Mouse (Mus musculus) midbrain, embryonic 13.5 days (tissue): Measurements from ENCODE around the gene Otulin. TPM values are rescaled to one million over a fixed set of nuclear protein-coding genes. Genes with fewer than 3 reads are reported as not detected.
A peak's percentile ranks its signal among the peaks of the same experiment; 100 is the strongest.

Experiments
- ATAC-seq: fragments of 200-750 bp; cut with Nextera tagmentation; 2 replicates; pipeline ENCODE4 v1.8.0; 2017; ENCODE audit warnings: mild to moderate bottlenecking, moderate TSS enrichment, moderate library complexity
- H3K27ac ChIP-seq: fragments of 300-500 bp; sonication (generic); 2 replicates; pipeline ENCODE4 v1.5.1; 2015; ENCODE audit warnings: inconsistent platforms, mild to moderate bottlenecking, moderate library complexity
- H3K27me3 ChIP-seq: fragments of 300-500 bp; sonication (generic); 2 replicates; pipeline ENCODE4 v1.6.1; 2015; ENCODE audit warnings: mild to moderate bottlenecking, inconsistent platforms
- H3K36me3 ChIP-seq: fragments of 300-500 bp; sonication (generic); 2 replicates; pipeline ENCODE4 v1.6.1; 2015; ENCODE audit warnings: mild to moderate bottlenecking, inconsistent platforms
- H3K4me1 ChIP-seq: fragments of 300-500 bp; sonication (generic); replicated peaks from 2 replicates; pipeline ENCODE4 v1.6.1; 2015; ENCODE audit warnings: inconsistent platforms
- H3K4me2 ChIP-seq: fragments of 300-500 bp; sonication (generic); replicated peaks from 2 replicates; pipeline ENCODE4 v1.6.1; 2015; ENCODE audit warnings: moderate library complexity, mild to moderate bottlenecking, inconsistent platforms
- H3K4me3 ChIP-seq: fragments of 300-500 bp; sonication (generic); replicated peaks from 2 replicates; pipeline ENCODE4 v1.5.1; 2015; ENCODE audit warnings: mild to moderate bottlenecking, inconsistent platforms
- H3K9ac ChIP-seq: fragments of 300-500 bp; sonication (generic); replicated peaks from 2 replicates; pipeline ENCODE4 v1.6.1; 2015; ENCODE audit warnings: mild to moderate bottlenecking, inconsistent platforms
- H3K9me3 ChIP-seq: fragments of 300-500 bp; sonication (generic); 2 replicates; pipeline ENCODE4 v1.6.1; 2016; ENCODE audit warnings: mild to moderate bottlenecking, inconsistent platforms
- WGBS: fragments of 180-500 bp; shearing (Covaris S2); methylation state at CpG from one replicate; pipeline ENCODE4 v1.1.7; 2015; 5-methylcytosine and 5-hydroxymethylcytosine counted together
- polyA plus RNA-seq: library from polyadenylated mRNA; unstranded; fragments of >200 nt; fragmentation: Nextera tagmentation; extraction: Ambion mirVana; gene quantifications from 2 replicates; pipeline ENCODE4 v1.2.1, GENCODE M21; 2015

The Otulin gene
- polyA plus RNA-seq, 1 experiment from 2014 or later, result 24.3 TPM

DNA sequence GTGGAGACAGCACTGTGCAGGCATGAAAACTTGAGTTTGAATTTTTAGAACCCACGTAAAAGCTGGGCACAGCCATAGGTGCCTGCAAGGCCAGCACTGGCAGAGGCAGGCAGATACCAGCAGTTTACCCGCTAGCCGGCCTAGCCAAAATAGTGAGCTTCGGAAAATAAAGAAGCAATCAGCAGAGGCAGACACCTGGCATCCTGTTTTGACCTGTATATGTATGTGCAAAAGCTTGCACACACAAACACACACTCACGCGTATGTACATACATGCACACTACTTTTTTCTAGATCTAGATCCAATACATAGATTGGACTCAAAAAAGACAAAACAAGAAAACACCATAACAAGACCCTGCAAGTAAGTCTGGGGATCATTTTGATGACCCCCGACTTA lies 38.1 kb upstream of the Otulin start:
- H3K4me2 ChIP-seq, result no peak overlapping the region
- H3K27ac ChIP-seq, result no peak overlapping the region
- no peak for ATAC-seq
- H3K4me1 ChIP-seq, result peaks cover 9% of the 10 kb centered on the region
- H3K4me3 ChIP-seq, result no peak overlapping the region
- 89% methylated on average over 7 of the region's 7 CpGs for WGBS
- H3K9me3 ChIP-seq, result no peaks in the 10 kb centered on the region
- H3K9ac ChIP-seq, result no peak overlapping the region
- no peaks in the 10 kb centered on the region for H3K27me3 ChIP-seq
- H3K36me3 ChIP-seq, result no peaks in the 10 kb centered on the region

DNA sequence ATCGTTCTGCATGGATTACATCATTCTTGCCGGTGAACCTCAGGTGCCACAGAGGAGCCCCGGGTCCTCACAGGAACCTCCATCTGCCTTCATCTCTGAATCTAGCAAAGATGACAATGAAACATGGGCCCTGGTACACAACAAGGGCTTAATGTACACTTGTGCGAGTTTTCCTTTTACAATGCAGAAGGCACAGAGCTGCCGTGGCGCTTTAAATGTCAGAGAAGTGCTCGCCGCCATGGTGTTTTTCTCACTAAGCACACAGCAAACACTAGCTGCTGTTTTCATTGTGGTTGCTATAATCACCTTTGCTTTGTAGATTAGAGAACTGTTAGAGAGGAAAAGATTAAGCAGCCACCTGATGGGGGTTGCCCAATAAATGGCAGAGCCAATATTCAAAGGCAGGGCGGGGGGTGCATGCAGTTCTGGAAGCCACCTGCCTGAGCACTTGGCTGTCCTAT lies 37.5 kb upstream of the Otulin start:
- ATAC-seq, result no peak
- Histone ChIP-seq H3K4me1 (peaks cover 9% of the 10 kb centered on the region), H3K4me3 (no peak overlapping the region), H3K9me3 (no peaks in the 10 kb centered on the region), H3K27ac (no peak overlapping the region), H3K4me2 (no peak overlapping the region), H3K27me3 (no peaks in the 10 kb centered on the region), H3K9ac (no peak overlapping the region), H3K36me3 (no peaks in the 10 kb centered on the region)
- WGBS, result 73% methylated on average over 9 of the region's 9 CpGs

DNA sequence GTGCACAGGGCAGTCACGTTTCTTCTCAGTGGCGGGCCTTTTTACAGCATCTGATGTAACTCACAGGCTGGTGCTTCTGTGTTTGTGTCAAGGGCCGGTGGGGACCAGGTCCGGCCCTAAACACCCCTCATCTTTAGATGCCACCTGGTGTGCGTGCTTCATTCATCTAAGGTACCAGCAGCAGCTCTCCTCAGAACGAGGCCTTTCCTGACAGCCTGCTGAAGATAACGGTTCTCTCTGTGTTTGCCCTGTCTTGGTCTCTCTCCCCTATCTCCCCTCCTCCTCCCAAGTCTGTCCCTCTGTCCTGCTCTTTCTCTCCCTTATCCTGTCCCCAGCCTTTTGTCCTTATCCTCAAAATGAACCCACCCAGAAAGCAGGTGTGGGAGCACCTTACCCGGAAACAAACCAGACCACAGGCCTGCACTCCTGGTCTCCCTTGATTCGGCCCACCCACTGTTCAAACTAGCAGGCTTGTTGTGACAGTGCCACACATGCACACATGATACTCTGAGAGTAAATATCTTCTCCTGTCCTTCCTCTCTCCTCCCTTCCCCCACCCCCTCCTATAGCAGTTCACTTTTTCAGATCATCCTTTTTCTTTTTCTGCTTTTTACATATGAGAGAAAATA lies 36.5 kb upstream of the Otulin start:
- peaks cover 2% of the 10 kb centered on the region; the same call in 1 of the 2 replicates for H3K4me1 ChIP-seq
- H3K27ac ChIP-seq, result no peak overlapping the region
- 78% methylated on average over 9 of the region's 9 CpGs for WGBS
- H3K36me3 ChIP-seq, result no peaks in the 10 kb centered on the region
- no peak overlapping the region for H3K9ac ChIP-seq
- no peaks in the 10 kb centered on the region for H3K9me3 ChIP-seq
- ATAC-seq, result no peak
- no peak overlapping the region for H3K4me2 ChIP-seq
- H3K27me3 ChIP-seq, result no peaks in the 10 kb centered on the region
- no peak overlapping the region for H3K4me3 ChIP-seq

DNA sequence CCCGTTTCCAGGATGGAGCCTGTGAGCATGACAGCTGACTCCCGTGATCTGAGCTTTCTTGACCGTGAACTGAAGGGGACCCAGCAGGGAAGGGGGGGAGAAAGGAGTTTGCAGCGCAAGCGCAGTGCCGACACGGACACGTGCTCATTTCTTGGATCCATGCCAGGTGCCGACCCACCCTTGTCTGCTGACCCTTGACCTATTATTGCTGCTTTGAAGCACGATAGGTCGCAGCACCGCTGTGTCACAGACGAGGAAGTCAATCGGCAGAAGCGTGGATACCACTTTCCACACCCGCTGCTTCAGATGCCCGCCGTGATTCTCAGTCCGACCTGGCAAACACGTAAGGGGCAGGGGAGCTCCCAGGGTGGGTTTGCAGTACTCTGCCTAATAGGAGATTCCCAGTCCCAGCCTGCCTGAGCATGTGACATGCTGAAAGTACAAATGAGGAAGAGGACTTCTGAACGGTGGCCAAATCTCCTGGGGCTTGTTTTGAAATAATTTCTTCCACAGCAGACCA lies 35.0 kb upstream of the Otulin start:
- 0 out of 2 replicates have a peak, but pooled peaks cover 2% of the 10 kb centered on the region for H3K27me3 ChIP-seq
- ATAC-seq, result peak; percentile 68
- peak overlapping the region; percentile 45 for H3K4me2 ChIP-seq
- no peak overlapping the region for H3K9ac ChIP-seq
- no peak overlapping the region for H3K4me3 ChIP-seq
- H3K27ac ChIP-seq, result no peak overlapping the region
- H3K9me3 ChIP-seq, result no peaks in the 10 kb centered on the region
- H3K4me1 ChIP-seq, result no peaks in the 10 kb centered on the region
- no peaks in the 10 kb centered on the region for H3K36me3 ChIP-seq
- 51% methylated on average over 21 of the region's 21 CpGs for WGBS

DNA sequence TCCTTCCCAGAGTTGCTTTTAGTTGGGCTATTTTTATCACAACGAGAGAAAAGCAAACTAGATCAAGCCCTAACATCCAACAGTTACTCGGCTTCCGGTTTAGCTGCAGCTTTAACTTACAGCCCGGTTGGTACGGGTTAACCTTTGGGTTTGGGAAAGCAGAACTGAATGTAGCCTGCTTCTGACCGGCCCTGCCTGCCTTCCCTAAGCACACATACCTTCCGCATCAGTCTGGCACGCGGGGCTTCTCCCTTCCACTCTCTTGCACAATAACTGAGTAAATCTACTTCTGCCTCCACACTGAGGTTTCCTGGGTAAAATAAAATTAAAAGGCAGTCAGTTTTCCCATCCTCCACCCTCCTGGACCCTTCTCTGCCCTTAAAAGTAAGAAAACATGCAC lies 33.6 kb upstream of the Otulin start:
- Histone ChIP-seq H3K4me2 (no peak overlapping the region), H3K36me3 (no peaks in the 10 kb centered on the region), H3K27ac (no peak overlapping the region), H3K27me3 (0 out of 2 replicates have a peak, but pooled peaks cover 5% of the 10 kb centered on the region), H3K9me3 (no peaks in the 10 kb centered on the region), H3K4me1 (no peaks in the 10 kb centered on the region), H3K9ac (no peak overlapping the region), H3K4me3 (no peak overlapping the region)
- ATAC-seq, result no peak
- 95% methylated on average over 9 of the region's 9 CpGs for WGBS

DNA sequence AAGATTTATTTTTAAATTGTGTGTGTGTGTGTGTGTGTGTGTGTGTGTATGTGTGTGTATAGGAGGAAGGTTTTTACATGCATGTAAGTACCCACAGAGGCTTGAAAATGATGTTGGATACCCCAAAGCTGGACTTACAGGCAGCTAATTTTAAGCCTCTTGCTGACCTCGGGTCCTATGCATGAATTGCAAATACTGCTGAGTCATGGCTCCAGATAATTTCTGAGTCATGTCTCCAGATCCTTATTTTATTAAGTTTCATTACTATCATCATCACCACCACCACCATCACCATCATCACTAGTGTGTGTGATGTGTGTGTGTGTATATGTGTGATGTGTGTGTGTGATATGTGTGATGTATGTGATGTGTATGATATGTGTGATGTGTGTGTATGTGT lies 32.2 kb upstream of the Otulin start:
- H3K4me2 ChIP-seq, result no peak overlapping the region
- WGBS, result 70% methylated on average over 1 of the region's 1 CpGs

DNA sequence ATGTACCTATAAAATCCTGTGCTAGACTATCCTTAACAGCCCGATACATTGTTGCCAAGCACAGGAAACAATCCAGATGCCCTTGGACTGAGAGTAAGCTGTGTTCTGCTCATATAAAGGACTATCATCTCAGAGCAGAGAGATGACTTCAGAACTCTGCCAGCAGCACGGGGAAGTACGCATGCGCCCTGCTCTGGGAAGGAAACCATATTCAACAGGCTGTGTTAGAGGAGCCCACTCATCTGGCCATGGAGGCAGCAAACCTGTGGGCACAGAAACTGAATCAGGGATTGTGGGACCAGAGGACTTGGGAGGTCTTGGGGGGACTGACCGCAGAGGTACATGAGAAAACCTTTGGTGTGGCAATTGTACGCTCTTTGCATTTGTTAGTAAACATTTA lies 31.2 kb upstream of the Otulin start:
- ATAC-seq, result no peak
- Histone ChIP-seq H3K4me1 (no peaks in the 10 kb centered on the region), H3K27me3 (0 out of 2 replicates have a peak, but pooled peaks cover 5% of the 10 kb centered on the region), H3K9me3 (no peaks in the 10 kb centered on the region), H3K36me3 (no peaks in the 10 kb centered on the region), H3K4me3 (no peak overlapping the region), H3K27ac (no peak overlapping the region), H3K9ac (no peak overlapping the region), H3K4me2 (no peak overlapping the region)
- 91% methylated on average over 6 of the region's 6 CpGs for WGBS

More for the DNA sequence above, 32.2 kb upstream of the Otulin start:
- Histone ChIP-seq H3K4me1 (no peaks in the 10 kb centered on the region), H3K4me3 (no peak overlapping the region), H3K9me3 (no peaks in the 10 kb centered on the region), H3K27me3 (0 out of 2 replicates have a peak, but pooled peaks cover 5% of the 10 kb centered on the region), H3K36me3 (no peaks in the 10 kb centered on the region), H3K27ac (no peak overlapping the region), H3K9ac (no peak overlapping the region)
- no peak for ATAC-seq

DNA sequence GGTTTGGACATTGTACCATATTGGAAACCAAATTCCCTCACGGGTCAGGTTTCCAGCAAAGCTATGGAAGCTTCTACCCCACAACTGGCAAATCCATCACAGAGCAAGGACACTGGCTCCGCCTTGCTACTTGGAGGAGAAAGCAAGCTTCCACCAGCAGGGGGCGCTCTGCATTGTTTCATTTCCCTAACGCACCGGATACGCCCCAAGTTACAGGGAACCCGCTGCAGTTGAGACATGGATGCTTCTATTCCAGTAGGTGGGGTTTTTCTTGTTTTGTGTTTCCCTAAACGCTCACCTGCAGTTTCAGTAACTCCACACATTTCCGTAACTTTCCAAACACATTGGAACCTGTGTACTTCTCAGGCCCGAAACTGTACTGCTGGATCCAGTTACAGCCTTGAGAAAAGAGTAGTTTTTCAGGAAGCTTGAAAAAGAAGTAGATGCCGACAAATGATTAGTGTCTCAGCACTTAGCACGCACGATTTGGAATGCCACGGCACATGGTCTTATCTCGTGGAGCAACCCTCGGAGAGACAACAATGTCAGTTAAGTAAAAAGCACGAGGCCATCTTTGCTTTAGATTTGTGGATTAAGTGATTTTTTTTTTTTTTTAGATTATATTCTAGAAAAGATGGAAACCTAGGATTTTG lies 29.2 kb upstream of the Otulin start:
- no peaks in the 10 kb centered on the region for H3K36me3 ChIP-seq
- H3K27me3 ChIP-seq, result 0 out of 2 replicates have a peak, but pooled peaks cover 5% of the 10 kb centered on the region
- H3K9ac ChIP-seq, result no peak overlapping the region
- no peaks in the 10 kb centered on the region for H3K9me3 ChIP-seq
- no peak overlapping the region for H3K4me2 ChIP-seq
- H3K4me1 ChIP-seq, result no peaks in the 10 kb centered on the region
- H3K4me3 ChIP-seq, result no peak overlapping the region
- ATAC-seq, result peak; percentile 58
- no peak overlapping the region for H3K27ac ChIP-seq
- WGBS, result 43% methylated on average over 17 of the region's 17 CpGs

DNA sequence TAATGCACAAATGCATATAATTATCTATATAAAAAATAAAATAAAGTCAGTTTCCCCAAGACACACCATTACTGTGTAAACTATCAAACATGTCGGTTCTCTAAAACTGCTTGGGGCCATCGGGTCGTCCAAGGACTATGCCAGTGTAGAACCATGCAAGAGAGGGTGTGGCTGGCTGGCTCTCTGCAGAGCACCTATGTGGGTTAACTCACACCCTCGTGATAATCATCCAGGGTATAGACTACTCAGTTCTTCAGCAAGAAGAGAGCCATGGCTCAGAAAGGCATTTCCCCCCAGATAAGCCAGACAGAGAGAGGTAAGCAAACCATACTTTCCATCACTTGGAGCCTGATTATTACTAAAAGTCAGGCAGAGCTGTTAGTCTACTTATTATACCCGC lies 28.6 kb upstream of the Otulin start:
- 0 out of 2 replicates have a peak, but pooled peaks cover 5% of the 10 kb centered on the region for H3K27me3 ChIP-seq
- H3K4me2 ChIP-seq, result no peak overlapping the region
- no peaks in the 10 kb centered on the region for H3K9me3 ChIP-seq
- H3K4me1 ChIP-seq, result no peaks in the 10 kb centered on the region
- no peak overlapping the region for H3K4me3 ChIP-seq
- WGBS, result 86% methylated on average over 5 of the region's 5 CpGs
- no peak overlapping the region for H3K9ac ChIP-seq
- no peak overlapping the region for H3K27ac ChIP-seq
- peak; percentile 34; the same call in 1 of the 2 replicates for ATAC-seq
- H3K36me3 ChIP-seq, result no peaks in the 10 kb centered on the region

DNA sequence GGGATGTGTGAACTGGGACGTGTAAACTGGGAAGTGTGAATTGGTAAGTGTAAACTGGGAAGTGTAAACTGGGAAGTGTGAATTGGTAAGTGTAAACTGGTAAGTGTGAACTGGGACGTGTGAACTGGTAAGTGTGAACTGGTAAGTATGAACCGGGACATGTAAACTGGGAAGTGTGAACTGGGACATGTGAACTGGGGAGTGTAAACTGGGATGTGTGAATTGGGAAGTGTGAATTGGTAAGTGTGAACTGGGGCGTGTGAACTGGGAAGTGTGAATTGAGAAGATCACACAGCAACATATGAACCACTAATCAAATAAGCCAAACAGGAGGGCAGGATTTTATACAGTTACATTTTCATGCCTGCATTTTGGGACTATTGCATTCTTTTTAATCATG lies 27.9 kb upstream of the Otulin start:
- Histone ChIP-seq H3K9me3 (no peaks in the 10 kb centered on the region), H3K27ac (no peak overlapping the region), H3K4me1 (no peaks in the 10 kb centered on the region), H3K9ac (no peak overlapping the region), H3K27me3 (0 out of 2 replicates have a peak, but pooled peaks cover 5% of the 10 kb centered on the region), H3K36me3 (no peaks in the 10 kb centered on the region), H3K4me3 (no peak overlapping the region), H3K4me2 (no peak overlapping the region)
- no peak for ATAC-seq
- 92% methylated on average over 4 of the region's 4 CpGs for WGBS

DNA sequence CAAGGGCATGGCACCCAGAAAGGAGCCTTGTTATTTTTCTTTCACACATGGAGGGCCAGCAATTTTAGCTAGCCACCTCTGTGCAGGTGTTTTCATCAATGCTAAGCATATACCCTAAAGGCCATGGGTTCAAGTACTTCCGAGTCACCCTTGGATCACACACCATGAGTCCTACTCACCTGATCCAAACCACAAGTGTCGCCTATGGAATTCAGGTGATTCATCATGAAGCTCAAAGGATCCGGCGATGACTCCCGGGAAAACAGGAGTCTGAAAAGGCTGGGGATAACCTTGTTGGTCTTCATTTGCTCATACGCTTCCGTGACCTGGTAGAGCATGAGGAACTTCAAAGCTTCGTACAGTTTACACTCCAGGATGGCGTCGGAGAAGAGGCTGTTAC lies 27.4 kb upstream of the Otulin start:
- no peaks in the 10 kb centered on the region for H3K36me3 ChIP-seq
- WGBS, result 95% methylated on average over 10 of the region's 10 CpGs
- no peak overlapping the region for H3K4me3 ChIP-seq
- no peaks in the 10 kb centered on the region for H3K9me3 ChIP-seq
- 0 out of 2 replicates have a peak, but pooled peaks cover 5% of the 10 kb centered on the region for H3K27me3 ChIP-seq
- ATAC-seq, result no peak
- no peaks in the 10 kb centered on the region for H3K4me1 ChIP-seq
- H3K4me2 ChIP-seq, result no peak overlapping the region
- no peak overlapping the region for H3K27ac ChIP-seq
- H3K9ac ChIP-seq, result no peak overlapping the region

DNA sequence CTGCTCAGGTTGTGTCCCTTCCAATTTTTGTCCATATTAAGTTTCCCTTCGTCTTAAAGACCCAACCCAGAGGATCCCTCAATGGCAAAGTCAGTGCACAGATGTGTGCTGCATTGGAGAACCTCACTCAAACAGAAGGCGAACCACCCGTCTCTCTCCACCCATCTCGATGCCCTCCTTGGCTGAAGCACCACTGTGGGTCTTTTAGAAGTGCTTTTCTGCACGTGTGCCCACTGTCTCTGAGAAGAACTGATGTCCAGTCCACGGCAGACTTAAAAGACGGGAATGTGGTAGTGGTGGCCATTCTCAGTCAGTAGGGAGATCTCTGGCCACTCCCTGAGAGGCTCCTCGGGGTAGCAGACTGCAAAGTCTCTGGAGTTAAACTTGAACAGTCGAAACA lies 26.1 kb upstream of the Otulin start:
- WGBS, result 84% methylated on average over 9 of the region's 9 CpGs
- no peaks in the 10 kb centered on the region for H3K9me3 ChIP-seq
- H3K27ac ChIP-seq, result no peak overlapping the region
- no peak overlapping the region for H3K9ac ChIP-seq
- H3K4me1 ChIP-seq, result no peaks in the 10 kb centered on the region
- 0 out of 2 replicates have a peak, but pooled peaks cover 5% of the 10 kb centered on the region for H3K27me3 ChIP-seq
- no peak for ATAC-seq
- no peak overlapping the region for H3K4me2 ChIP-seq
- H3K4me3 ChIP-seq, result no peak overlapping the region
- H3K36me3 ChIP-seq, result no peaks in the 10 kb centered on the region
